Mouse (Mus musculus): ENCODE results near the gene Pdcd2l. TPM values are rescaled to one million over a fixed set of nuclear protein-coding genes. Genes with fewer than 3 reads are reported as not detected.
"Not testable (repeated sequence)": the region's sequence is repeated elsewhere in the genome, so short reads cannot be mapped to it uniquely, and the experiment has no call there.

Gene Pdcd2l
- polyA plus RNA-seq, 1 experiment from 2014 or later: 67.7 TPM

GRCm38 (mm10) chr7:34206331-34206730 is 9.9 kb upstream of the Pdcd2l start:
- Histone ChIP-seq H3K4me1 (no peaks in the 10 kb centered on the region), H3K27ac (no peak overlapping the region), H3K4me2 (no peak overlapping the region), H3K9me3 (replicated peaks) (no peaks in the 10 kb centered on the region), H3K9ac (no peak overlapping the region), H3K4me3 (replicated peaks) (no peak overlapping the region), H3K27me3 (no peaks in the 10 kb centered on the region), H3K36me3 (peaks cover 100% of the 10 kb centered on the region)
- WGBS: 92% methylated on average over 6 of the region's 6 CpGs
- ATAC-seq (replicated peaks; ENCODE audit: low FRiP score): no peak

- not testable (repeated sequence) for H3K9ac ChIP-seq; H3K9me3 ChIP-seq (replicated peaks); H3K4me2 ChIP-seq; H3K4me1 ChIP-seq; H3K27me3 ChIP-seq; H3K4me3 ChIP-seq (replicated peaks); H3K27ac ChIP-seq
- ATAC-seq (replicated peaks; ENCODE audit: low FRiP score): peak; percentile 43; the same call in 1 of the 2 replicates
- peaks cover 68% of the 10 kb centered on the region for H3K36me3 ChIP-seq
- 91% methylated on average over 10 of the region's 10 CpGs for WGBS
These were observed 5.7 kb upstream of the Pdcd2l start for GRCm38 (mm10) chr7:34202147-34202546.

GRCm38 (mm10) chr7:34200829-34201228 is 4.4 kb upstream of the Pdcd2l start:
- no peak for ATAC-seq (replicated peaks; ENCODE audit: low FRiP score)
- Histone ChIP-seq H3K27me3 (no peaks in the 10 kb centered on the region), H3K4me3 (replicated peaks) (no peak overlapping the region), H3K9me3 (replicated peaks) (no peaks in the 10 kb centered on the region), H3K36me3 (peaks cover 55% of the 10 kb centered on the region), H3K27ac (no peak overlapping the region), H3K9ac (no peak overlapping the region), H3K4me1 (peaks cover under 1% of the 10 kb centered on the region), H3K4me2 (no peak overlapping the region)
- 97% methylated on average over 2 of the region's 2 CpGs for WGBS

GRCm38 (mm10) chr7:34198346-34198745 is 1.9 kb upstream of the Pdcd2l start:
- Histone ChIP-seq H3K9me3 (replicated peaks) (no peaks in the 10 kb centered on the region), H3K9ac (no peak overlapping the region), H3K36me3 (peaks cover 40% of the 10 kb centered on the region), H3K27ac (no peak overlapping the region), H3K4me1 (peaks cover 7% of the 10 kb centered on the region), H3K27me3 (no peaks in the 10 kb centered on the region), H3K4me3 (replicated peaks) (no peak overlapping the region), H3K4me2 (no peak overlapping the region)
- ATAC-seq (replicated peaks; ENCODE audit: low FRiP score): no peak
- WGBS: 60% methylated on average over 3 of the region's 3 CpGs

- peak; percentile 16; the same call in 1 of the 2 replicates for ATAC-seq (replicated peaks; ENCODE audit: low FRiP score)
- Histone ChIP-seq H3K27me3 (no peaks in the 10 kb centered on the region), H3K9ac (peak overlapping the region; percentile 97), H3K9me3 (replicated peaks) (no peaks in the 10 kb centered on the region), H3K36me3 (peaks cover 32% of the 10 kb centered on the region), H3K4me3 (replicated peaks) (peak overlapping the region; percentile 99), H3K4me2 (peak overlapping the region; percentile 83), H3K4me1 (peaks cover 7% of the 10 kb centered on the region), H3K27ac (no peak overlapping the region)
- WGBS: 49% methylated on average over 3 of the region's 3 CpGs
These were observed 829 bp downstream of the Pdcd2l start for GRCm38 (mm10) chr7:34195632-34196031.

GRCm38 (mm10) chr7:34192825-34193224 is 3.6 kb downstream of the Pdcd2l start:
- 91% methylated on average over 6 of the region's 6 CpGs for WGBS
- H3K4me3 ChIP-seq (replicated peaks): no peak overlapping the region
- peaks cover 51% of the 10 kb centered on the region for H3K36me3 ChIP-seq
- peaks cover 7% of the 10 kb centered on the region for H3K4me1 ChIP-seq
- H3K4me2 ChIP-seq: no peak overlapping the region
- H3K9ac ChIP-seq: no peak overlapping the region
- H3K27me3 ChIP-seq: no peaks in the 10 kb centered on the region
- no peak overlapping the region for H3K27ac ChIP-seq
- H3K9me3 ChIP-seq (replicated peaks): no peaks in the 10 kb centered on the region
- no peak for ATAC-seq (replicated peaks; ENCODE audit: low FRiP score)

- Histone ChIP-seq H3K36me3 (peaks cover 80% of the 10 kb centered on the region), H3K4me1 (no peaks in the 10 kb centered on the region)
- 90% methylated on average over 12 of the region's 12 CpGs for WGBS
These were observed 7.0 kb downstream of the Pdcd2l start for GRCm38 (mm10) chr7:34189376-34189989.

GRCm38 (mm10) chr7:34183794-34184193 is 12.7 kb downstream of the Pdcd2l start:
- no peak overlapping the region for H3K27ac ChIP-seq
- no peaks in the 10 kb centered on the region for H3K4me1 ChIP-seq
- 79% methylated on average over 3 of the region's 3 CpGs for WGBS
- no peak for ATAC-seq (replicated peaks; ENCODE audit: low FRiP score)
- H3K4me3 ChIP-seq (replicated peaks): no peak overlapping the region
- H3K27me3 ChIP-seq: no peaks in the 10 kb centered on the region
- no peak overlapping the region for H3K4me2 ChIP-seq
- H3K9ac ChIP-seq: no peak overlapping the region
- no peaks in the 10 kb centered on the region for H3K9me3 ChIP-seq (replicated peaks)
- peaks cover 55% of the 10 kb centered on the region for H3K36me3 ChIP-seq

More at GRCm38 (mm10) chr7:34189376-34189989, 7.0 kb downstream of the Pdcd2l start:
- ATAC-seq (replicated peaks; ENCODE audit: low FRiP score): no peak
- H3K9me3 ChIP-seq (replicated peaks): no peaks in the 10 kb centered on the region
- H3K4me2 ChIP-seq: no peak overlapping the region
- no peak overlapping the region for H3K4me3 ChIP-seq (replicated peaks)
- H3K9ac ChIP-seq: no peak overlapping the region
- H3K27me3 ChIP-seq: no peaks in the 10 kb centered on the region
- H3K27ac ChIP-seq: no peak overlapping the region

- Histone ChIP-seq H3K27me3 (no peaks in the 10 kb centered on the region), H3K4me2 (no peak overlapping the region), H3K4me1 (no peaks in the 10 kb centered on the region), H3K9ac (no peak overlapping the region), H3K4me3 (replicated peaks) (no peak overlapping the region), H3K36me3 (peaks cover 50% of the 10 kb centered on the region), H3K9me3 (replicated peaks) (no peaks in the 10 kb centered on the region), H3K27ac (no peak overlapping the region)
- WGBS: 87% methylated on average over 13 of the region's 13 CpGs
- ATAC-seq (replicated peaks; ENCODE audit: low FRiP score): 0 out of 2 replicates have a peak, but pooled peaks have one; percentile 15
These were observed 13.1 kb downstream of the Pdcd2l start for GRCm38 (mm10) chr7:34183356-34183755.

- not testable (repeated sequence) for H3K27ac ChIP-seq; ATAC-seq (replicated peaks; ENCODE audit: low FRiP score); H3K36me3 ChIP-seq; H3K9me3 ChIP-seq (replicated peaks); H3K4me2 ChIP-seq; H3K27me3 ChIP-seq; H3K9ac ChIP-seq; H3K4me3 ChIP-seq (replicated peaks); H3K4me1 ChIP-seq
- 86% methylated on average over 6 of the region's 6 CpGs for WGBS
These were observed 20.2 kb downstream of the Pdcd2l start for GRCm38 (mm10) chr7:34176241-34176640.

- Histone ChIP-seq H3K9me3 (replicated peaks) (no peaks in the 10 kb centered on the region), H3K36me3 (no peaks in the 10 kb centered on the region), H3K4me2 (no peak overlapping the region), H3K4me1 (no peaks in the 10 kb centered on the region), H3K27ac (no peak overlapping the region), H3K27me3 (no peaks in the 10 kb centered on the region), H3K9ac (no peak overlapping the region), H3K4me3 (replicated peaks) (no peak overlapping the region)
- ATAC-seq (replicated peaks; ENCODE audit: low FRiP score): no peak
- 70% methylated on average over 1 of the region's 1 CpGs for WGBS
These were observed 24.2 kb downstream of the Pdcd2l start for GRCm38 (mm10) chr7:34172251-34172650.

GRCm38 (mm10) chr7:34169454-34169853 is 27.0 kb downstream of the Pdcd2l start, which contains the start of gene Uba2:
Gene Uba2, minus strand, starts transcription at chr7:34169599.
- 85% methylated on average over 3 of the region's 3 CpGs for WGBS
- no peaks in the 10 kb centered on the region for H3K9me3 ChIP-seq (replicated peaks)
- peak within 1 kb of the TSS; percentile 93 for H3K27ac ChIP-seq
- peak within 1 kb of the TSS; percentile 99 for H3K9ac ChIP-seq
- peak within 1 kb of the TSS; percentile 74 for H3K4me2 ChIP-seq
- peaks cover 9% of the 10 kb centered on the region for H3K4me1 ChIP-seq
- peaks cover 16% of the 10 kb centered on the region for H3K36me3 ChIP-seq
- H3K27me3 ChIP-seq: no peaks in the 10 kb centered on the region
- no peak for ATAC-seq (replicated peaks; ENCODE audit: low FRiP score)
- H3K4me3 ChIP-seq (replicated peaks): peak within 1 kb of the TSS; percentile 98
